In the genomic region with DNA sequence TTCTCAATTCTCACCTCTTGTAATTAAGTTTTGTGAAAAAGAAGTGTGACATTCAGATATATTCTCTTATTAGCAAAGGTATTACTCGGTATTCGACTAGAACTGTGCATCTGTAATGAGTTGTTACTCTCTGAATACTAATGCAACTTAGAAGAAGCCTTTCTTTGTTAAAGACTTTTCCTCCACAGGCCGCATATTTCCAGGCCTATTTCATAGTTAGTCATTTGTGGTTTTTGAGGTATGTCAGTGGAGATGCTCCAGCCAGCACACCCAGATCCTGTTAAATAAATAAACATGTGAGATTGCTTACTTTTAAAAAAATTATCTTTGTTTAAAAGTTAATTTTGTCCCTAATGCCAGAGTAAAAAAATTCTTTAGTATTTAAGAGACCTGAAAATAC, we compare ENCODE assay signal across 18 mouse cellular contexts.
DNase-seq lines count a peak whose midpoint lies in the region; ATAC-seq and TF ChIP-seq lines count a peak whose summit lies in the region.
"Had no signal": no experiment of that assay in that cellular context is flagged by ENCODE, and none has a peak within 500 bp of the region (broad histone marks: within the 10 kb centered on the region; RNA-seq: fewer than 3 reads in every experiment).

No protein-coding gene starts in this region.

- H3K4me3 ChIP-seq in hindbrain, embryonic 15.5 days = no peak overlapping the region
- no peak overlapping the region for H3K4me3 ChIP-seq in hindbrain, embryonic 10.5 days
- H3K4me3 ChIP-seq in C2C12 (ENCODE audit: insufficient read depth, poor library complexity, severe bottlenecking) = no peak overlapping the region
- H3K4me3 ChIP-seq in embryonic facial prominence, embryonic 14.5 days (ENCODE audit: low read depth, low read length) = no peak overlapping the region
- no peak overlapping the region for H3K4me3 ChIP-seq in midbrain, postnatal 0 days (ENCODE audit: low read depth, low read length)
- H3K4me3 ChIP-seq in intestine, embryonic 15.5 days (replicated peaks) = no peak overlapping the region

- peaks cover 46% of the 10 kb centered on the region for H3K79me2 ChIP-seq in C2C12 (ENCODE audit: control insufficient read depth, insufficient read depth)

- no peak overlapping the region for H3K4me2 ChIP-seq in hindbrain, embryonic 15.5 days
- H3K4me2 ChIP-seq in embryonic facial prominence, embryonic 14.5 days (ENCODE audit: low read depth, low read length) = no peak overlapping the region
- no peak overlapping the region for H3K4me2 ChIP-seq in midbrain, postnatal 0 days (ENCODE audit: low read depth, low read length, poor library complexity, severe bottlenecking)
- H3K4me2 ChIP-seq in intestine, embryonic 15.5 days (replicated peaks) = no peak overlapping the region

- H3K4me1 ChIP-seq in hindbrain, embryonic 15.5 days (replicated peaks) = peaks cover 57% of the 10 kb centered on the region
- H3K4me1 ChIP-seq in hindbrain, embryonic 10.5 days (replicated peaks) = peaks cover 37% of the 10 kb centered on the region
- H3K4me1 ChIP-seq in embryonic facial prominence, embryonic 14.5 days (ENCODE audit: control insufficient read depth, insufficient read depth, low read length) = peaks cover 45% of the 10 kb centered on the region
- H3K4me1 ChIP-seq in midbrain, postnatal 0 days (ENCODE audit: insufficient read depth, low read length) = peaks cover 22% of the 10 kb centered on the region
- H3K4me1 ChIP-seq in intestine, embryonic 15.5 days (replicated peaks) = peaks cover 17% of the 10 kb centered on the region

- DNase-seq in hindbrain, embryonic 10.5 days (ENCODE audit: low spot score) = no peak
- peak; percentile 60 for DNase-seq in embryonic facial prominence, embryonic 14.5 days (ENCODE audit: low spot score)
- no peak for DNase-seq in midbrain, postnatal 0 days (ENCODE audit: low spot score)
- DNase-seq in retina, embryonic 14.5 days (ENCODE audit: low spot score) = no peak
- DNase-seq: adrenal gland, postnatal 36 days; cerebellum, adult 9-10 months; forebrain, postnatal 0 days; heart, adult 18-20 months; kidney, adult 8-10 months; layer of hippocampus, postnatal 36 days; left cerebral cortex, postnatal 4 days; right cerebral cortex, adult 18-20 months; thymus, postnatal 4 days had no signal

- no peak overlapping the region for H3K9ac ChIP-seq in hindbrain, embryonic 15.5 days
- H3K9ac ChIP-seq in embryonic facial prominence, embryonic 14.5 days (ENCODE audit: low read depth, low read length) = no peak overlapping the region
- no peak overlapping the region for H3K9ac ChIP-seq in midbrain, postnatal 0 days (replicated peaks; ENCODE audit: low read length, poor library complexity, severe bottlenecking)
- H3K9ac ChIP-seq in intestine, embryonic 15.5 days = no peak overlapping the region
- H3K9ac ChIP-seq: forebrain, postnatal 0 days; heart, embryonic 15.5 days had no signal

- no peaks in the 10 kb centered on the region for H3K9me3 ChIP-seq in hindbrain, embryonic 15.5 days
- no peaks in the 10 kb centered on the region for H3K9me3 ChIP-seq in hindbrain, embryonic 10.5 days
- no peaks in the 10 kb centered on the region for H3K9me3 ChIP-seq in embryonic facial prominence, embryonic 14.5 days (ENCODE audit: control insufficient read depth, low read length)
- no peaks in the 10 kb centered on the region for H3K9me3 ChIP-seq in midbrain, postnatal 0 days (ENCODE audit: low read length)
- H3K9me3 ChIP-seq in intestine, embryonic 15.5 days = no peaks in the 10 kb centered on the region
- H3K9me3 ChIP-seq: heart, embryonic 15.5 days had no signal

- 26% methylated on average over 3 of the region's 3 CpGs for WGBS in hindbrain, embryonic 15.5 days
- 74% methylated on average over 3 of the region's 3 CpGs for WGBS in hindbrain, embryonic 10.5 days
- 30% methylated on average over 3 of the region's 3 CpGs for WGBS in embryonic facial prominence, embryonic 14.5 days
- WGBS in midbrain, postnatal 0 days = 16% methylated on average over 3 of the region's 3 CpGs
- WGBS in intestine, embryonic 15.5 days = 67% methylated on average over 3 of the region's 3 CpGs

- no peaks in the 10 kb centered on the region for H3K27me3 ChIP-seq in hindbrain, embryonic 15.5 days
- H3K27me3 ChIP-seq in hindbrain, embryonic 10.5 days (ENCODE audit: insufficient read depth, poor library complexity, severe bottlenecking) = no peaks in the 10 kb centered on the region
- no peaks in the 10 kb centered on the region for H3K27me3 ChIP-seq in C2C12 (ENCODE audit: control insufficient read depth, insufficient read depth, insufficient read length)
- no peaks in the 10 kb centered on the region for H3K27me3 ChIP-seq in embryonic facial prominence, embryonic 14.5 days (replicated peaks; ENCODE audit: control insufficient read depth, insufficient read depth, low read length)
- no peaks in the 10 kb centered on the region for H3K27me3 ChIP-seq in midbrain, postnatal 0 days (ENCODE audit: insufficient read depth, low read length)
- no peaks in the 10 kb centered on the region for H3K27me3 ChIP-seq in intestine, embryonic 15.5 days (replicated peaks)
- H3K27me3 ChIP-seq: CH12.LX; heart, embryonic 15.5 days had no signal

- peak overlapping the region; percentile 69 for H3K27ac ChIP-seq in hindbrain, embryonic 15.5 days (replicated peaks)
- no peak overlapping the region for H3K27ac ChIP-seq in hindbrain, embryonic 10.5 days
- peak overlapping the region; percentile 77 for H3K27ac ChIP-seq in embryonic facial prominence, embryonic 14.5 days (replicated peaks; ENCODE audit: low read depth, low read length)
- H3K27ac ChIP-seq in midbrain, postnatal 0 days (ENCODE audit: low read depth, low read length) = peak overlapping the region; percentile 47; the same call in 1 of the 2 replicates
- H3K27ac ChIP-seq in intestine, embryonic 15.5 days = no peak overlapping the region

- no peak for ATAC-seq in hindbrain, embryonic 15.5 days (ENCODE audit: low FRiP score, low read depth)
- ATAC-seq in embryonic facial prominence, embryonic 14.5 days (ENCODE audit: low read depth) = no peak
- no peak for ATAC-seq in midbrain, postnatal 0 days (ENCODE audit: low FRiP score)
- ATAC-seq in intestine, embryonic 15.5 days = no peak
- ATAC-seq: forebrain, postnatal 0 days had no signal

- peaks cover 3% of the 10 kb centered on the region for H3K79me3 ChIP-seq in C2C12 (ENCODE audit: low read depth)

- H3K36me3 ChIP-seq in hindbrain, embryonic 15.5 days = no peaks in the 10 kb centered on the region
- H3K36me3 ChIP-seq in hindbrain, embryonic 10.5 days = no peaks in the 10 kb centered on the region
- no peaks in the 10 kb centered on the region for H3K36me3 ChIP-seq in C2C12 (ENCODE audit: control insufficient read depth, insufficient read depth)
- no peaks in the 10 kb centered on the region for H3K36me3 ChIP-seq in embryonic facial prominence, embryonic 14.5 days (ENCODE audit: control insufficient read depth, insufficient read depth, low read length)
- H3K36me3 ChIP-seq in midbrain, postnatal 0 days (ENCODE audit: insufficient read depth, low read length) = no peaks in the 10 kb centered on the region
- no peaks in the 10 kb centered on the region for H3K36me3 ChIP-seq in intestine, embryonic 15.5 days
- H3K36me3 ChIP-seq: heart, embryonic 15.5 days had no signal

- no peak overlapping the region for H3ac ChIP-seq in C2C12 (ENCODE audit: control insufficient read depth, insufficient read length, low read depth)

- no peak for TF ChIP-seq CTCF in C2C12 (IDR thresholded peaks at IDR 0.05; ENCODE audit: control insufficient read depth, insufficient read depth, insufficient read length)
- no peak for TF ChIP-seq CTCF in midbrain, postnatal 0 days (IDR thresholded peaks at IDR 0.05)

TF ChIP-seq in C2C12, 6 proteins besides CTCF, POLR2A, EP300 and RAD21:
- TF ChIP-seq MYOG (IDR thresholded peaks at IDR 0.05; ENCODE audit: control insufficient read depth, extremely low read depth, insufficient read length) (no peak), MAX (IDR thresholded peaks at IDR 0.05) (no peak), FOSL1 (IDR thresholded peaks at IDR 0.05; ENCODE audit: insufficient read depth, low read length, poor library complexity, severe bottlenecking) (peak; percentile 64), CEBPB (IDR thresholded peaks at IDR 0.05; ENCODE audit: low read depth) (no peak), MYOD1 (IDR thresholded peaks at IDR 0.05; ENCODE audit: control insufficient read depth, insufficient read length, low read depth) (no peak), USF1 (IDR thresholded peaks at IDR 0.05; ENCODE audit: low read depth) (no peak)

Comparison
In these comparisons a context has a peak if more than half of its experiments do, and no peak if none do; other contexts are left out.
1. H3K27ac ChIP-seq: peak in hindbrain, embryonic 15.5 days (single experiment), embryonic facial prominence, embryonic 14.5 days (single experiment) and midbrain, postnatal 0 days (single experiment); none in hindbrain, embryonic 10.5 days (single experiment) and intestine, embryonic 15.5 days (single experiment).